Mouse (Mus musculus) spleen, postnatal 4 days (tissue): ENCODE results near the gene Paqr9.

Experiments used
- DNase-seq, 2 experiments: peaks; one replicate each; pipeline ENCODE4 v3.0.0; 2022; ENCODE audit warnings: low spot score in 2 of 2

Paqr9 gene

GRCm38 (mm10) chr9:95544598-95544997 lies 14.9 kb upstream of the Paqr9 start:
- no peak for DNase-seq

DNA sequence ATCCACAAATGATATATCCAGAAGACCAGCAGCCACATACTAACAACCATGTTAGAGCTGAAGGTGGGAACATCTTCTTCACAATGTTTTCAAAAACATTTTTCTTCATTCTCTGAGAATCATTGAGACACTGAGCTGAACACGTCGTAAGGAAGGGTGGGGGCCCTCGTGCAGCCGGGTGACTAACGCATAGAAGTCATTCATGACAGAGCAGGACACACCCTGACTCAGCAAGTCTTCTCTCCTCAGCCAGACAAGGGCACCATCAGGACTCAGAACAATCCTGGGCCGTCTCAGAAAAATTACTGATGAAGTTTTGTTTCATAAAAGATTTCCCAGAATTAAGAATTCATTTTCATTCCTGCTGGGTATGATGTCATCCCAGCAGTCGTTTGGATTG lies 12.8 kb upstream of the Paqr9 start:
- peak; percentile 64 to 79 for DNase-seq

DNA sequence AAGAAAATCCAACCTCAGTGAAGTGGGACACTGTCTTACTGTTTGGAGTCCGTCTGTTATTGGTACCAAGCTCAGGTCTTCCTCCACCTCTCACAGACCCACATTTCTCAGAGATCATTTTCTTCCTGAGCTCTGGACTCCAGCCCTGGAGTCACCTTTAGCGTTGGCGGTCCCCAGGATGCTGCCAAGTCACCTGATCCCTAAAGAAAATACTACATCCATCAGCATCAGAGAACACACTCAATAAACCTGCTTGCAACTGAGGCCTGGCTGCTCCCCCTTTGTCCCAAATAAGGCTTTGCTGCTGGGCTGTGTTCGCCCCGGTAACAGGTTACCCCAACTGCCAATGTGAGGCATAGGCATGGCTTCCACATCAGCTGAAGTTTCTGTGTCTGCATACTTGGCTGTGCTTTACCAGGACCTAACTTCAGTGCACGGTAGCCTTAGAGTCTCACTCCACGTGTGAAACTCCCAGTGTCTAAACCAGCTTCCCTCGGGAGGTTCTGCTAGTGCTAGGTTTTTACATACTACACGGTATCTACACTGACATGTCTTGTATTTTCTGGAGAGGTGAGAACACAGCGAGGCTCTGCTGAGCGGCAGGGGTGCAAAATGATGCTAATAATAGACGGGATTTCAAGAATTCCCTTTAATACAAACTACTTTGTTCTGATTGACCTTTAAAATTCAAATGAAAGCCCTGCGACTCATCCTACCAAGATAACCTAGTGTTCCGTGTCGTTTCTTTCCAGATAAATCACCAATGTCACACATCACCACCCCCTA lies 9.6 kb upstream of the Paqr9 start:
- no peak for DNase-seq

DNA sequence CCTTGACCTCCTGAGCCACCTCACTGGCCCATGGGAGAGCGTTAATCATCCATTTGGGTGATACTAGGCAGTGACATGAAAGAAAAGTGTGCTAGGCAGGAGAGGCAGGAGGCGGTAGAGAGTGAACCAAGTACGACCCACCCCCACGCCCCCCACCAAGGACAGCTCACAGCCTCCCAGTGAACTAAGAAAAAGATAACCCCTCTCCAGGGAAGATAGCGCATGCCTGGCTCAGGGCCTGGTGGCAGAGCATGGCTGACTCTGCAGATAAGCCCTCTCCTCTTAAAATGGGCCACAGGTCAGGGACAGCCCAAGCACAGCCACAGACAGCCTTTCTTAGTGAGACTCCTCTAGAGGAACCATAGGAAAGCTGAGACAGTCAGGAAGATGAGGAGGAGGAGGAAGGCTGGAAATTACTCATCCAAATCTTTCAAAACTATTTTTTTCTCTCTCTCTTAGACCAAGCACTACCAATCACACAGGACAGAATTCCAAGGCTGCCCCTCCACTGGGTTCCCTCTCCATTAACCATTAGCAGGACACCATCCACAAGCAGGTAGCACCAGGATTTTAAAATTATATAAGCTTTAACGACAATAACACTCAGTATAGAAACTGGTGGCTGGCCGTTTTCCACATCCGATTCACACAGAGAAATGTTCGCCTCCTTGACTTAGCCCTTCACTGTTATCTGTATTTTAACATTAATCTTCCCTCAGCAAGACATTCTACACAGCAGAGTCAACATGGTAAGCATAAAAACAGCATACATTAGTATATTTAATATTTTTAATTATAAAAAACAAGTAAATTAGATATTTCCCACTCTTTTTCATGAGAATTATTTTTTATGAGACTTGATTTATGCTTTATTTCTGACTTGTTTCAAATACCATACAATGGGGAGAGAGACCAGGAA lies 8.3 kb upstream of the Paqr9 start:
- DNase-seq, result peak; percentile 68 to 72

GRCm38 (mm10) chr9:95552175-95552705 lies 7.2 kb upstream of the Paqr9 start:
- no peak for DNase-seq

DNA sequence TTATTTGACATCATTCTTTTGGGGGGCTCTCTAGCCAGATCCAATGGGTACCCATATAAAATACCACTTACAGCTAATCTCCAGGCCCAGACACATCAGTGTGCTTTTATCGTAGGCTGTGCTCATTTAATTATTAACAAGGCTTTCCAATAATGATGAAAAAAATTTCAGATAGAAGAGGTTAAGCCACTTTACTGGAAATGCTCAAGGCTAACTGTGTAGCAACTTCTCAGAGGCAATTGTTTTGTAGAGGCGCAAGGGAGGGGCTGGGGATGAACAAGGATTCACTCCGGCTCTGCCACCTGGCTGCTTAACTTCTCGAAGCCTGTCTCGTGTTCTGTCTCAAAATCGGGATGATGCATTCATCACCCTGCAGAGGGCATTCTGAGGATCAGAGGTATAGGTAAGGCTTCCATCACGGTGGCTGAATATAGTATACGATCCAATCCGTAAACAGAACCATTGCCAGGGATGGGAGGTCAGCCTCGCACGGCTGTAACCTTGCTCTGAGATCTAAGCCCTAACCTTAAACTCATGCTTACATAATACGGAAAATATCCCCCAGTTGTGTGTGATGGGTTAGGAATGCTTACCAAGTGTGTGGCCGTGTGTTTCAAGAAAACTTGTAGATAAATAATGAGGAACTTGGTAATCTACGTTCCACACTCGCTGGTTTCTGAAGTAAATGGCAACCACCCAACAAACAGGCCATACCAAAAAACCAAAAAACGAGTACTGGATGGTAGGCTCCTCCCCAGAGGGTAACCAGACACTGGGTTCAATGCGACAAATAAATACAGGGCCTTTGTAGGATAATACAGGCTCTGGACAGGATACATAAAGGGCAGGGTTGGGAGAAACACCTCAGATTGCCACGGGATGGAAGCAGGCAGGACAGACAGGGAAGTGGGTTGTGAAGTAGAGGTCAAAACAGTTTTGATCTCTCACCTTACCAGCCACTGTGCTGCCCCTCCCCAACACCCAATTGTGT lies 4.9 kb upstream of the Paqr9 start:
- DNase-seq, result peak; percentile 69 to 71

- peak in 1 of 2 experiments; percentile 37 for DNase-seq
Measured at GRCm38 (mm10) chr9:95555233-95555740, 4.2 kb upstream of the Paqr9 start.

DNA sequence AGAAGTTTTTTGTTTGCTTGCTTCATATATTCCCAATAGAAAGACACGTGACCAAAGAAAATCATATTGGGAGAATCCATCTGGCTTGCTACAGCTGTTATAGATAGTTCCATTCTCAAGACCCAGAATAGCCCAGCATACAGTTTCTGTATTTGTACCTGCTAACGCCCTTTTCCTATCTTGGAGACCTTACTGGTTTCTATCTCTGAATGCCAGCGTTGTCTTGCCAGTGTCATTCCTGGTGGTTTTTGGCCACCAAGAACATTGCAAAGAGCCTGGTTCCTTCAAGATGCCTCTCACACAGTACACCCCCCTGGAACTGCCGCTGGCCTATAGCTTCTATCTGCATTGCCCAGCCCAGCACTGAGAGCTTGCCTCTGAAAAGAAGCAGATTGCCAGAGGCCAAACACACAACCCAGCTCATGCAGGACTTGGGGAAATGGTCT lies 3.4 kb upstream of the Paqr9 start:
- peak; percentile 68 to 79 for DNase-seq

GRCm38 (mm10) chr9:95557722-95558121 lies 1.7 kb upstream of the Paqr9 start:
- DNase-seq, result no peak

DNA sequence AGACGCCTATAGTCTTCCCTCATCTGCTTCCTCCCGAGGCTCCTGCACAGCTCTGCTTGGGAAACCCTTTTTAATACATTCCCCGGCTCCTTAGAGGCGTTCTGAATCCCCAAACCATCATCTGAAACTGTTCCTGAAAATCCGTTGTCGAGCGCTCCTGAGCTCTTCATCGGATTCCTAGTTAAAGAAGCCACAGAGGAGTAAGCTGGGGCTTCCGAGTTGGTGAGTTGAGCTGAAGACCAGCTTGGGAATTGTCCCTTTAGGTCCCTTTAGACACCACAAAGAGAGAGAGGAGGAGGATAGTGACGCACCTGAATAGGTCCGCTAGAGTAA lies 765 bp upstream of the Paqr9 start:
- DNase-seq, result no peak

DNA sequence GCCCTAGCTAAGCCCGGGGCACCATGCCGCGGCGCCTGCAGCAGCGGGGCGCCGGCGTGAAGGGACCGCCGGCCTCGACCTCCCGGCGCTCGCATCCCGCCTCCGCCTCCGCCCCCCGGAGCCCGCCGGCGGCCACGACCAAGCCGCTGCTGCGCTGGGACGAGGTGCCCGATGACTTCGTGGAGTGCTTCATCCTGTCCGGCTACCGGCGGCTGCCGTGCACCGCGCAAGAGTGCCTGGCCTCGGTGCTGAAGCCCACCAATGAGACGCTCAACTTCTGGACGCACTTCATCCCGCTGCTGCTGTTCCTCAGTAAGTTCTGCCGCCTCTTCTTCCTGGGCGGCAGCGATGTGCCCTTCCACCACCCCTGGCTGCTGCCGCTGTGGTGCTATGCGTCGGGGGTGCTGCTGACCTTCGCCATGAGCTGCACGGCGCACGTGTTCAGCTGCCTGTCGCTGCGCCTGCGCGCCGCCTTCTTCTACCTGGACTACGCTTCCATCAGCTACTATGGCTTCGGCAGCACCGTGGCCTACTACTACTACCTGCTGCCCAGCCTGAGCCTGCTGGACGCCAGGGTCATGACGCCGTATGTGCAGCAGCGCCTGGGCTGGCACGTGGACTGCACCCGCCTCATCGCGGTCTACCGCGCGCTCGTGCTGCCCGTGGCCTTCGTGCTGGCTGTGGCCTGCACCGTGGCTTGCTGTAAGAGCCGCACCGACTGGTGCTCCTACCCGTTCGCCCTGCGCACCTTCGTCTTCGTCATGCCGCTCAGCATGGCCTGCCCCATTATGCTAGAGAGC lies 679 bp downstream of the Paqr9 start:
- DNase-seq, result peak; percentile 42 to 76

DNA sequence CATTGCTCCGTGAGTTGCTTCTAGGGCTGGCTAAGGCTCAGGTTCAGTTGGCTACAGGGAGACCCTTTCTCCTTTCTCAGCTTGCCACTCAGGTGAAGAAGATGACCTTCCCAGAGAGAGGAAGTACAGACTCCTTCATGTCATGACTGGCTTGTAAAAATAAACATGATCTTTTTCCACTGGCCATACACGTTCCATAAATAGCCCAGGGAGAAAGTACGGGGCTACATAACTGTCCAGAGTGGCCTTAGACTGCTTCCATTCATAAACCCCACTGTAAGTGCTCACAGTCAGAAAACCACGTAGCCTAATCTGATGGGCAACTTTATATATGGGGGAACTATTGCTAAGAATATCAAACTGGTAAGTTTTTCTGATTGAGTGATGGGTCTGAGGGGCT lies 4.6 kb downstream of the Paqr9 start:
- DNase-seq, result no peak

GRCm38 (mm10) chr9:95566394-95566793 lies 6.9 kb downstream of the Paqr9 start:
- DNase-seq, result no peak

- DNase-seq, result no peak
Measured at GRCm38 (mm10) chr9:95566931-95567330, 7.5 kb downstream of the Paqr9 start.

GRCm38 (mm10) chr9:95569249-95569648 lies 9.8 kb downstream of the Paqr9 start:
- no peak for DNase-seq

- no peak for DNase-seq
Measured at GRCm38 (mm10) chr9:95569966-95570365, 10.5 kb downstream of the Paqr9 start.

- no peak for DNase-seq
Measured at GRCm38 (mm10) chr9:95570604-95571003, 11.1 kb downstream of the Paqr9 start.

DNA sequence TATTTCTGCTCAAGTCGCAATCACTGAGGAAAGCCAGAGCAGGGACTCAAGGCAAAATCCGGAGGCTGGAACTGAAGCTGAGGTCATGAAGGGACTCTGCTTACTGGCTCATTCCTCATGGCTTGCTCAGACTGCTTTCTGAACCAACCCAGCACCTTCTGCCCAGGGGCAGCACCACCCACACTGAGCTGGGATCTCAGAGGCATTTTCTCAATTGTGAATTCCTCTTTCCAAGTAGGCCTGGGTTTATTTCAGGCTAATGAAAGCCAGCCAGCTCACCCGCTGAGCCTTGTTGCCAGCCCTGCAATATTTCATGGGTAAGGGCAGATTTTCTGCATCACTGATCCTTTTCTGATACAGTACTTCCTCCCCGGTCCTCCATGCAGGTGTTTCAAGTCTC lies 12.0 kb downstream of the Paqr9 start:
- no peak for DNase-seq

DNA sequence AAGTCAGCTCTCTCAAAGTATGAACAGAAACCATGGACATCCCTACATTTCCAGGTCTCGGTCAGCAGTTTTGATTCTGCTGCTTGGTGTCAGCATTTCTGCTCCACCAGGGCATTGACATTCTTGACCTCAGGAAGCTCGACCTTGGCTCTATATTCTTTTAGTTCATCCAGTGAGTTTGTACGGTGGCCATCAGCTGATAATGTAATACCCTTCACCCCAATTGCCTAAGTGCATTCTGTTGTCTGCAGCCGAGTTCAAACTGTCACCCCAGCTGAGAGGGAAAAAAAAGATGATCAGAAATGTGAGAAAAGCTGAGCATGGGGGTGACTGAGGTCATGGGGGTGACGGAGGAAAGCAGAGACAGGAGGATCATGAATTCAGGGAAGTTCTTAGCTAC lies 13.1 kb downstream of the Paqr9 start:
- no peak for DNase-seq

- no peak for DNase-seq
Measured at GRCm38 (mm10) chr9:95574116-95574515, 14.7 kb downstream of the Paqr9 start.
